Mouse (Mus musculus) liver, postnatal 0 days (tissue): ENCODE measurements around the gene Spon1.

Experiments used
- CTCF ChIP-seq: sonication (generic); IDR thresholded peaks from 2 replicates; pipeline ENCODE4 v1.5.1; 2016; ENCODE audit warnings: antibody characterized with exemption, low read depth
- EP300 ChIP-seq: IDR thresholded peaks from 2 replicates; pipeline ENCODE4 v1.6.1; 2016; ENCODE audit warnings: antibody characterized with exemption, low read depth, mild to moderate bottlenecking

DNA sequence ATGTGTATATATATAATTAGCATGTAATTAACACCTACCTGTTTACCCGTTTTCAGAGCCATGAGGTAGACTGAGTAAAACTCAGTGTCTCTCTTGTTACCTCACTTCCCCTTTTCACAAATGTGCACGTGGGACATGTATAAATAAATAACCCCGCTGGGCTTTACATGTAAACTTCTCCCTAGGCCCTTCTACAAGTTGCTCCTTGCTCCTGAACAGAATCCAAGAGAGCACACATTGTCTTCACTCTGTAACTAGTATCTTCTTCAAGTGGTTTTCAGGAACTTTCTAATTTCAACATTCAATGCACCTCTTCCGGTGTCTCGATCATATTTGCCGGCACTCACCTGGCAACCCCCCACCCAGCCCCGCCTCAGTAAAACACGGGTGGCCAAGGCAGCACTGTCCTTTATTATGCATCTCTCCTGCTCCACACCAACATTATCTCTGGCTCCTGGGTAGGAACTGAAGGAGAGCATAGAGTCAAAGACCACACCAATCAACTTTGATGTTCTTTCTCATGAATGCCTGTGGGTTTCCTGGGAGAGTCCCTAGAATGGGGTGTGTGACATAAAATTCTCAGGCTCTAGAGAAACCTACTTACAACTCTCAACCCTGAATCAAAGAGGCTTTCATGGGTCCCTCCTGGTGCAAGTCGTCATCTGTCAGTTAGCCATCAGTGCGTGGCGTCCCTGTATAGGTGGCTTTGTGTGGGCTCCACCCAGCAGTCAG lies 304.1 kb downstream of the Spon1 start:
- TF ChIP-seq CTCF (no peak), EP300 (no peak)
